Mouse (Mus musculus) left cerebral cortex, adult 2 months (tissue): ENCODE data around the gene Hira. TPM values are rescaled to one million over a fixed set of nuclear protein-coding genes. Genes with fewer than 3 reads are reported as not detected.

ENCODE experiments used
- DNase-seq, 2 experiments: peaks; one replicate each; pipeline ENCODE4 v3.0.0; 2021 to 2022; ENCODE audit warnings: low spot score in 2 of 2, mixed read lengths in 1 of 2; ENCODE audit errors: extremely low spot score in 1 of 2
- H3K27ac ChIP-seq: fragments of 200-600 bp; 2 replicates; pipeline ENCODE4 v1.8.1; 2022
- H3K4me3 ChIP-seq: fragments of 200-600 bp; 2 replicates; pipeline ENCODE4 v1.8.1; 2022
- CTCF ChIP-seq: fragments of 200-600 bp; IDR thresholded peaks from 2 replicates; pipeline ENCODE4 v1.8.1; 2022; ENCODE audit warnings: antibody characterized with exemption, mild to moderate bottlenecking, moderate library complexity
- intact Hi-C: fragments of 180-260 bp; cut with DNase I; formaldehyde crosslinking; loops from one replicate; pipeline ENCODE4 v1.15.1; 2025
- total RNA-seq, 2 experiments: library from RNA; stranded (reverse); gene quantifications; 2 replicates each; pipeline ENCODE4 v1.2.3; 2021

Gene Hira
- total RNA-seq, 2 experiments from 2014 or later = 82.1 to 93.6 TPM

- H3K4me3 ChIP-seq = peak overlapping the region; percentile 68
- DNase-seq = no peak
- peak overlapping the region; percentile 96 for H3K27ac ChIP-seq
- TF ChIP-seq CTCF = no peak
- intact Hi-C loops = no loop called here
These were observed 771 bp upstream of the Hira start for GRCm38 (mm10) chr16:18876091-18876441.

- peak overlapping the region; percentile 86 for H3K27ac ChIP-seq
- intact Hi-C loops = no loop called here
- peak; percentile 49 to 50 for DNase-seq
- peak; percentile 35 for TF ChIP-seq CTCF
- peak overlapping the region; percentile 68 for H3K4me3 ChIP-seq
These were observed 701 bp downstream of the Hira start for GRCm38 (mm10) chr16:18877386-18878090.

DNA sequence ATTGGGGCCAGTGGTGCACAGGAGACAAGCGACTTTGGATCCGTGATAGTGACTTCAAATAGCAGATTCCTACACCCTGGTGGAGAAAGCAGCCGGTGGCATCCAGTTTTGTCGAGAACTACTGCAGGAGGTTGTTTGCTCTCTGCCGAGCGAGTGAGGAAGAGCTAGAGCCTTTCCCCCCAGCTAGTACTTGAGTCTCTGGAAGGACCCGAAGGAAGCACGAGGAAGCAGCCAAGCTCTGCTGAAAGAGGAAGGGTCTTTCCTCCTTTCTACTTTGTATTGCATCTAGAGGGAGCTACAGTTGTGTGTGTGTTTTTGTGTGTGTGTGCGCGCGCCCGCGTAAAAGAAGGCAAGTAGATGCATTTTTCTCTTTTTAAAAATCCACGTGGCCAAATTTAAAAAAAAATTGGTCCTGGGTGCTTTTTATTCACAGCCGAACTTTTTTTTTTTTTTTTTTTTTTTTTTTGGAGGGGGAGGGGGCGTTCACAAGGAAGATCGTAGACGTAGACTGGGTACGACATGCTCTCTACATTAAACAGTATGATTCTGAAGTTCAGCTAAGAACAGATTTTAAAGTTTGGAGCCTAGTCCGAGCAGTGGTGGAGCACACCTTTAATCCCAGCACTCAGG lies 1.4 kb downstream of the Hira start:
- no peak; the same call in 1 of the 2 replicates for TF ChIP-seq CTCF
- intact Hi-C loops = no loop called here
- Histone ChIP-seq H3K27ac (peak overlapping the region; percentile 86), H3K4me3 (peak overlapping the region; percentile 68)
- no peak for DNase-seq

DNA sequence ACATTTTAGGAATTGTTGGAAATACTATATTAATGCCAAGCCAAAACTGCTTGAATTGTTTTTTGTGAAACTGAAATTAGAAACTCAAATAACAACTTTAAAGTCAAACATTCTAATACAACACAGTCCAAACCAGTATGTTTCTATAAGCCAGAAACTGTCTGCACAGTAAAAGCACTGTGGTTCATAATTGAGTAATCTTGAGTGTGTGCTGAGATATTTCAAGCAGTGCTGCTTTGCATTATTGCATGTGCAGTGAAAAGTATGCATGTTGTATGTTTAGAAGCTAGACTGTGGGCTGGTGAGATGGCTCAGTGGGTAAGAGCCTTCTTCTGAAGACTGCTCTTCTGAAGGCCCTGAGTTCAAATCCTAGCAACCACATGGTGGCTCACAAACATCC lies 7.2 kb downstream of the Hira start:
- intact Hi-C loops = no loop called here
- Histone ChIP-seq H3K4me3 (no peak overlapping the region), H3K27ac (no peak overlapping the region)
- TF ChIP-seq CTCF = no peak
- DNase-seq = no peak

- intact Hi-C loops = no loop called here
- Histone ChIP-seq H3K4me3 (no peak overlapping the region), H3K27ac (no peak overlapping the region)
- no peak for TF ChIP-seq CTCF
- DNase-seq = no peak
These were observed 17.1 kb downstream of the Hira start for GRCm38 (mm10) chr16:18893840-18894372.

DNA sequence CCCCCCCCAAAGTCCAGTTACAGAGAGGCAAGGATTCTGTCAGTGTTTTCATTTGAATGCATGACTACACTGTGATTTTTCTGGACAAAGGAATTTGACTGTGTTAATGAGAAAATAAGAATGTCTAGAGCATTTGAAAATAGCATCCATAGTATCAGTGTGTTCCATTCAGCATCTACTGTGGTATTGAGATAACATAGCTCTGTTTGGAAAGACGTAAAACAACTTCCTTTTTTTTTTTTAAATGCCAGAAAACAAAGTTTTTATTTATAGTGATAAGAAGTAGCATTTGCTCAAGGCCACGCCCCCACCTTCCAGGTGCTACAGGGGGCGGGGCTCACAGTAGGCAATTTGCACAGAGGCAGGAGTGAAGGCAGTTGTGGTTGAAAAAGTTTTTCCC lies 18.4 kb downstream of the Hira start:
- DNase-seq = no peak
- H3K27ac ChIP-seq = no peak overlapping the region
- intact Hi-C loops = no loop called here
- TF ChIP-seq CTCF = no peak
- H3K4me3 ChIP-seq = no peak overlapping the region

DNA sequence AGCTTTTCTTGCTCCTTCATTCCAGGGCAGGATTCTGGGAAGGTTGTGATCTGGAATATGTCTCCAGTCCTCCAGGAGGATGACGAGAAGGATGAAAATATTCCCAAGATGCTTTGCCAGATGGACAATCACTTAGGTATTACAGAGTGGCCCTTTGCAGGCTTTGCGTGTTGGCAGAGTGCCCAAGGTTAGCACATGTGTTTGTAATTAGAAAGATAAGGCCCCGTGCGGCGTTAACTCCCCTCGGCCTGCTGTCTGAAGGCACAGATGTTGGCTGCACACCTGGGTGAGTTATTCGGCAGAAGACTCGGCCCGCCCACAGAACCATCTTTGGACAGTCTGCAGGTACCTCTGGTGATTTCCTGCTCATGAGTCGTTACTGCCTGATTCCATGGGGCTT lies 19.6 kb downstream of the Hira start:
- Histone ChIP-seq H3K4me3 (no peak overlapping the region), H3K27ac (no peak overlapping the region)
- intact Hi-C loops = no loop called here
- DNase-seq = no peak
- no peak for TF ChIP-seq CTCF

DNA sequence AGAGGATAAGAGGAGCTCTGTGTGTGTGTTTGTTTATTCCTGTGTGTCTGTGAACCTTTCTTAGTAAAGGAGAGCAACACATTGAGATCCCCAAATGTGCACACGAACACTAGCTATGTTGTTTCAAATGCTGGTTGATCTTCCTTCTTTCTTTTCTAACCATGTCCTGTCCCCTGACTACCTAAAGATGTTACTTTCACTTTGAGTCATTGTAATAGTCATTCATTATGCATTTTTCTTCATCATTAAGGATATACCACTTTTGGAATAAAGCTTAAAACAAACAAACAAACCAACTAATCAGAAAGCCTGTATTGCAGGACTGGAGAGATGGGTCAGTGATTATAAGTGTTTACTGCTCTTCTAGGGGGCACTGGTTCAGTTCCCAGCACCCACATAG lies 28.8 kb downstream of the Hira start:
- no peak for TF ChIP-seq CTCF
- intact Hi-C loops = no loop called here
- Histone ChIP-seq H3K27ac (no peak overlapping the region), H3K4me3 (no peak overlapping the region)
- no peak for DNase-seq

GRCm38 (mm10) chr16:18916064-18916463 lies 39.2 kb downstream of the Hira start:
- TF ChIP-seq CTCF = no peak
- no peak overlapping the region for H3K27ac ChIP-seq
- intact Hi-C loops = no loop called here
- H3K4me3 ChIP-seq = no peak overlapping the region
- no peak for DNase-seq

DNA sequence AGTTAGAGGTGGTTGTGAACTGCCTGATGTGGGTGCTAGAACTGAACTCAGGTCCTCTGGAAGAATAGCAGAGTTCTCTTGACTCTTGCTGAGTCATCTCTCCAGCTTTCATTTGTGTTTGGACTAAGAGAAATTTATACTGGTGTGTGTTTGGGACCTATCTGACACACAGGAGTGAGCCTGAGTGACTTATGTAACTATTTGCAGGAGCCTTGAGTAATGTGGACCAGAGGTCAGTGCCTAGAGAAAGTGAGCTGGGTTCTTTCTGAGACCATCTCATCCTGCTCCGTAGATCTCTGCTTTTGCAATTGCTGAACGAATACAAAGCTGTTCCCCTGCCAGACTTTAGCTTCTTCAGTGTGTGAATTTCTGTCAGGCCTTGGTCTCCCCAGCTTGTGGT lies 44.9 kb downstream of the Hira start:
- TF ChIP-seq CTCF = no peak
- no peak for DNase-seq
- intact Hi-C loops = no loop called here
- Histone ChIP-seq H3K27ac (no peak overlapping the region), H3K4me3 (no peak overlapping the region)

DNA sequence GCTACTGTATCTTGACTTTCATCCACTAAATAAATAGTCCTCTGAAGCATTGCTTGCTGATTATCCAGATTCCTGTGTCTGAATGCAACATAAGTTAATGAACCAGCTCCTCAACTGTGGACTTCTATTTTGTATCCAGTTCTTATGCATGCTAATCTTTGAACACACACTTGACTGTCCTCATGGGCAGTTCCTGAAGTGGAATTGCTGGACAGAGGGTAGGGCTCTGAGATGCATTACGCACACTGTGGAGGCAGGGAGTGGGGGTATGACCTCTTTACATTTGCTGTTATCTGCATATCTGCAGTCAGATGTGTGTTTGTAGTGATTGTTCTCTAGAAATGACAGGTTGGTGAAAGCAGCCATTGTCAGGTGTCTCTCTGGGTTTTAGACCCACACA lies 51.1 kb downstream of the Hira start:
- Histone ChIP-seq H3K27ac (no peak overlapping the region), H3K4me3 (no peak overlapping the region)
- intact Hi-C loops = no loop called here
- DNase-seq = no peak
- no peak for TF ChIP-seq CTCF

DNA sequence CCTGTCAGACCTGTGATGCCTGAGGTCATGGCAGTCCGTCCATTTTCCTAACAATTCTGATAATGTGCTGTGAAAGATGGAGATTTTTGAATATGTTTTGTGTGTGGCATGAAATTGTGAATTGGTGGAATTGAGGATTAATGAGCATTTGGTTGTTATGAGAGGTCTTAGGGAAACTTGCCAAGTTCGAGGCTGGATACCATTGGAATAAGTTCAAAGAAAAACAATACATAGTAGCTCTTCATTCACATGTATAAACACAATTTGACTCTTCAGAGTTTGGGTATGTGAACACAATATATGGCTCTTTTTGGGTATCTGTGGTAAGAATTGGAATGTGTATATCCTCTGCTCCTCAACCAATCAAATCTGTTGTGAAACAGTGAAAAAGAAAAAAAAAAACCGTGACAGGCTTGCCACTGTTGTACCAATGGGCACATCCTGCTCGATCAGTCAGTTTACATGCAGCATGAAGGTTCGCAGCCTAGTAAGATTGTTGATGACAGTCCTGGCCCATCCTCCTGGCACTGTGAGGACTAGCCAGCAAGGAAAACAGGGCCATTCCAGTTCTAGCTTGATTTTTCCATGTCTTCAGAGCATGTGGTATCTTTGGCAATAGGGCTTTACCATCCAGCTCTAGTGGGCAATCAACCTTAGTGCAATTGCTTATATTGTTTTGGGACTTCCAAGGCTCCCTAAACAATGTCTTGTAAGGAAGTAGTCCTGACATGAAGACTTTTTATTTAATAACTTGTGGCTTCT lies 61.7 kb downstream of the Hira start:
- no peak overlapping the region for H3K27ac ChIP-seq
- no peak for TF ChIP-seq CTCF
- H3K4me3 ChIP-seq = no peak overlapping the region
- intact Hi-C loops = no loop called here
- no peak for DNase-seq
